9 mouse cellular contexts compared by ENCODE assay signal in the genomic region with DNA sequence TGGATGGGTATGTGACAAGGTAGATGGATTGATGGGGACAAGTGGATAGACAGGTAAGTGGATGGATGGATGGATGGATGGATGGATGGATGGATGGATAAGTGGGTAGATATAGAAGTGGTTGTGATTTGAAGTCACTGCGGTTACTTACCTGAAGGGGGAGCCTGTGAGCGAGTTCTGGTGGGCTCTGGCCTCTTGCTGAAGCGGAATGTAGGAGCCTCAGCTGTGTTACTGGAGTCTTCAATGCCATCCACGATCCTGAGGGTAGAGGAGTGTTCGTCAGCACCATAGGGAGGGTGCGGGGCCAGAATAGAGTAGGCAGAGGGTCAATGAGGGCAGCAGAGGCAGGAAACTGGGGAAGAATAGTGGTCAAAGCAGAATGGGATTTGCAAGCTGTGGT. TPM values are rescaled to one million over a fixed set of nuclear protein-coding genes. Genes with fewer than 3 reads are reported as not detected.
DNase-seq lines count a peak whose midpoint lies in the region; ATAC-seq and TF ChIP-seq lines count a peak whose summit lies in the region.
"Had no signal": no experiment of that assay in that cellular context is flagged by ENCODE, and none has a peak within 500 bp of the region (broad histone marks: within the 10 kb centered on the region; RNA-seq: fewer than 3 reads in every experiment).

No protein-coding gene starts in this region.

- no peak overlapping the region for H3K4me2 ChIP-seq in limb, embryonic 14.5 days (replicated peaks; ENCODE audit: low read depth, low read length, severe bottlenecking)
- H3K4me2 ChIP-seq in neural tube, embryonic 15.5 days: no peak overlapping the region

- no peaks in the 10 kb centered on the region for H3K36me3 ChIP-seq in heart, adult 2 months (ENCODE audit: control insufficient read depth, insufficient read depth, low read length)
- no peaks in the 10 kb centered on the region for H3K36me3 ChIP-seq in limb, embryonic 14.5 days (ENCODE audit: control insufficient read depth, insufficient read depth, low read length)
- H3K36me3 ChIP-seq in neural tube, embryonic 15.5 days: peaks cover 20% of the 10 kb centered on the region

- TF ChIP-seq POLR2A in heart, adult 2 months (IDR thresholded peaks at IDR 0.05; ENCODE audit: insufficient read depth, low read depth, low read length): no peak
- TF ChIP-seq POLR2A in limb, embryonic 14.5 days (IDR thresholded peaks at IDR 0.05; ENCODE audit: borderline replicate concordance, extremely low read depth, insufficient read depth, insufficient read length): no peak

- no peak overlapping the region for H3K9ac ChIP-seq in heart, adult 2 months (ENCODE audit: low read depth, low read length)
- H3K9ac ChIP-seq in limb, embryonic 14.5 days (ENCODE audit: low read depth, low read length, severe bottlenecking): no peak overlapping the region; the same call in 1 of the 2 replicates
- H3K9ac ChIP-seq in neural tube, embryonic 15.5 days (replicated peaks): no peak overlapping the region

- DNase-seq in heart, adult 2 months: no peak
- no peak for DNase-seq in heart, adult 8-10 months (ENCODE audit: low spot score)
- peak; percentile 35 for DNase-seq in urinary bladder, postnatal 14 days (ENCODE audit: low spot score)
- no peak for DNase-seq in urinary bladder, adult 18-20 months (ENCODE audit: low spot score in 2 of 2)
- DNase-seq in embryo, embryonic 9.5 days (ENCODE audit: extremely low spot score): peak; percentile 39
- DNase-seq in limb, embryonic 14.5 days (ENCODE audit: low spot score): peak; percentile 27
- no peak for DNase-seq in urinary bladder, postnatal 10 days (ENCODE audit: low spot score)

- no peaks in the 10 kb centered on the region for H3K4me1 ChIP-seq in heart, adult 2 months (ENCODE audit: control insufficient read depth, insufficient read depth, low read length)
- no peaks in the 10 kb centered on the region for H3K4me1 ChIP-seq in limb, embryonic 14.5 days (ENCODE audit: control insufficient read depth, insufficient read depth, low read length)
- no peaks in the 10 kb centered on the region for H3K4me1 ChIP-seq in neural tube, embryonic 15.5 days

- H3K79me2 ChIP-seq in heart, adult 2 months (replicated peaks; ENCODE audit: control insufficient read depth, insufficient read depth, low read length): no peaks in the 10 kb centered on the region

- WGBS in heart, adult 2 months: 21% methylated on average over 6 of the region's 6 CpGs
- WGBS in limb, embryonic 14.5 days: 18% methylated on average over 6 of the region's 6 CpGs
- 12% methylated on average over 6 of the region's 6 CpGs for WGBS in neural tube, embryonic 15.5 days

- H3K4me3 ChIP-seq in heart, adult 2 months: no peak overlapping the region
- H3K4me3 ChIP-seq in limb, embryonic 14.5 days (replicated peaks; ENCODE audit: low read length): no peak overlapping the region
- no peak overlapping the region for H3K4me3 ChIP-seq in neural tube, embryonic 15.5 days (replicated peaks)

- no peaks in the 10 kb centered on the region for H3K27me3 ChIP-seq in heart, adult 2 months (ENCODE audit: control insufficient read depth, insufficient read depth, low read length)
- H3K27me3 ChIP-seq in limb, embryonic 14.5 days (ENCODE audit: control insufficient read depth, insufficient read depth, low read length): no peaks in the 10 kb centered on the region
- 0 out of 2 replicates have a peak, but pooled peaks cover 6% of the 10 kb centered on the region for H3K27me3 ChIP-seq in neural tube, embryonic 15.5 days (replicated peaks)

- TF ChIP-seq CTCF in heart, adult 2 months (IDR thresholded peaks at IDR 0.05): peak; percentile 77

- no peak for TF ChIP-seq EP300 in heart, adult 2 months (IDR thresholded peaks at IDR 0.05; ENCODE audit: insufficient read depth, low read depth, low read length)

- no peaks in the 10 kb centered on the region for H3K9me3 ChIP-seq in limb, embryonic 14.5 days (ENCODE audit: control insufficient read depth, low read length)
- H3K9me3 ChIP-seq in neural tube, embryonic 15.5 days (replicated peaks): no peaks in the 10 kb centered on the region

- H3K27ac ChIP-seq in heart, adult 2 months: no peak overlapping the region
- H3K27ac ChIP-seq in limb, embryonic 14.5 days (replicated peaks; ENCODE audit: low read depth, low read length): no peak overlapping the region
- H3K27ac ChIP-seq in neural tube, embryonic 15.5 days (replicated peaks): no peak overlapping the region

- no peak for ATAC-seq in limb, embryonic 14.5 days (ENCODE audit: low FRiP score, low read depth)
- ATAC-seq in neural tube, embryonic 15.5 days (ENCODE audit: low FRiP score): 0 out of 2 replicates have a peak, but pooled peaks have one; percentile 40

- intact Hi-C loops in heart, adult 2 months (cut with DNase I): loop anchor here (2.0 kb wide), 1 partner anchor 16 kb away; no protein-coding TSS in a partner anchor

RNA-seq across cellular contexts. Expression of a gene that starts 7.1 kb away (rescaled TPM):
- total RNA-seq in heart, adult 2 months (2021): 10 to 100 TPM; 53.0 to 56.3 TPM
- polyA plus RNA-seq in heart, adult 2 months (2012; rRNA removed): 69.3 and 97.8 TPM in 2 replicates
- 10 to 100 TPM; 47.1 to 62.6 (median 51.0) TPM for total RNA-seq in heart, adult 8-10 months (2022)
- polyA plus RNA-seq in limb, embryonic 14.5 days (2012; rRNA removed): 188 and 227 TPM in 2 replicates
- 73.2 and 75.1 TPM in 2 replicates for polyA plus RNA-seq in limb, embryonic 14.5 days (2014; fragmentation: Nextera tagmentation; extraction: Ambion mirVana)
- polyA plus RNA-seq in neural tube, embryonic 15.5 days (2015; fragmentation: Nextera tagmentation; extraction: Ambion mirVana): 41.8 and 49.8 TPM in 2 replicates

RNA-seq across cellular contexts. Expression of a gene that starts 14.7 kb away (rescaled TPM):
- not detected for total RNA-seq in heart, adult 2 months (2021)
- 0.04 TPM in 1 of 2 replicates, not detected in the other for polyA plus RNA-seq in heart, adult 2 months (2012; rRNA removed)
- not detected for total RNA-seq in heart, adult 8-10 months (2022)
- 0.09 TPM in 2 replicates for polyA plus RNA-seq in limb, embryonic 14.5 days (2012; rRNA removed)
- polyA plus RNA-seq in limb, embryonic 14.5 days (2014; fragmentation: Nextera tagmentation; extraction: Ambion mirVana): not detected in 2 replicates
- polyA plus RNA-seq in neural tube, embryonic 15.5 days (2015; fragmentation: Nextera tagmentation; extraction: Ambion mirVana): 6.0 and 9.0 TPM in 2 replicates

RNA-seq across cellular contexts. Expression of a gene that starts 17.6 kb away (rescaled TPM):
- total RNA-seq in heart, adult 2 months (2021): not detected
- polyA plus RNA-seq in heart, adult 2 months (2012; rRNA removed): not detected in 2 replicates
- not detected for total RNA-seq in heart, adult 8-10 months (2022)
- polyA plus RNA-seq in limb, embryonic 14.5 days (2012; rRNA removed): not detected in 2 replicates
- polyA plus RNA-seq in limb, embryonic 14.5 days (2014; fragmentation: Nextera tagmentation; extraction: Ambion mirVana): not detected in 2 replicates
- polyA plus RNA-seq in neural tube, embryonic 15.5 days (2015; fragmentation: Nextera tagmentation; extraction: Ambion mirVana): 0.33 and 0.75 TPM in 2 replicates
- total RNA-seq: layer of hippocampus, adult 18-20 months had no signal

RNA-seq across cellular contexts. Expression of a gene that starts 25.7 kb away (rescaled TPM):
- total RNA-seq in heart, adult 2 months (2021): 10 to 100 TPM; 10.1 to 11.6 TPM
- 11.2 and 12.8 TPM in 2 replicates for polyA plus RNA-seq in heart, adult 2 months (2012; rRNA removed)
- total RNA-seq in heart, adult 8-10 months (2022): 10 to 100 TPM in 2 of 4 experiments, 1 to 10 TPM in 2; 9.1 to 14.1 (median 10.0) TPM
- 12.1 and 14.0 TPM in 2 replicates for polyA plus RNA-seq in limb, embryonic 14.5 days (2012; rRNA removed)
- polyA plus RNA-seq in limb, embryonic 14.5 days (2014; fragmentation: Nextera tagmentation; extraction: Ambion mirVana): 3.7 and 5.7 TPM in 2 replicates
- polyA plus RNA-seq in neural tube, embryonic 15.5 days (2015; fragmentation: Nextera tagmentation; extraction: Ambion mirVana): 8.5 and 9.9 TPM in 2 replicates

RNA-seq across cellular contexts. Expression of a gene that starts 31.4 kb away (rescaled TPM):
- total RNA-seq in heart, adult 2 months (2021): not detected
- polyA plus RNA-seq in heart, adult 2 months (2012; rRNA removed): 0.50 and 0.62 TPM in 2 replicates
- under 1 TPM in 1 of 4 experiments, not detected in 3; 0.37 TPM for total RNA-seq in heart, adult 8-10 months (2022)
- not detected in 2 replicates for polyA plus RNA-seq in limb, embryonic 14.5 days (2012; rRNA removed)
- polyA plus RNA-seq in limb, embryonic 14.5 days (2014; fragmentation: Nextera tagmentation; extraction: Ambion mirVana): 0.77 TPM in 1 of 2 replicates, not detected in the other
- polyA plus RNA-seq in neural tube, embryonic 15.5 days (2015; fragmentation: Nextera tagmentation; extraction: Ambion mirVana): 0.43 TPM in 1 of 2 replicates, not detected in the other
- total RNA-seq: layer of hippocampus, adult 18-20 months had no signal

Comparison
In these comparisons a context has a peak if more than half of its experiments do, and no peak if none do; other contexts are left out.
1. DNase-seq: peak in urinary bladder, postnatal 14 days (single experiment), embryo, embryonic 9.5 days (single experiment) and limb, embryonic 14.5 days (single experiment); none in heart, adult 2 months (0 of 2), heart, adult 8-10 months (single experiment), urinary bladder, adult 18-20 months (0 of 2) and urinary bladder, postnatal 10 days (single experiment).